Mouse (Mus musculus) forebrain, embryonic 10.5 days (tissue): ENCODE results near the gene Rpap2. TPM values are rescaled to one million over a fixed set of nuclear protein-coding genes. Genes with fewer than 3 reads are reported as not detected.

Experiments
- DNase-seq: peaks from one replicate; pipeline ENCODE4 v3.0.0-alpha.2; 2017; ENCODE audit warnings: low spot score; ENCODE audit errors: extremely low spot score
- H3K27ac ChIP-seq: fragments of 300-500 bp; sonication (generic); 2 replicates; pipeline ENCODE4 v1.5.1; 2016; ENCODE audit warnings: mild to moderate bottlenecking
- H3K27me3 ChIP-seq: fragments of 300-500 bp; sonication (generic); 2 replicates; pipeline ENCODE4 v1.6.1; 2016; ENCODE audit warnings: mild to moderate bottlenecking; ENCODE audit not compliant: poor library complexity, severe bottlenecking
- H3K36me3 ChIP-seq: fragments of 300-500 bp; sonication (generic); replicated peaks from 2 replicates; pipeline ENCODE4 v1.6.1; 2016; ENCODE audit warnings: mild to moderate bottlenecking, moderate library complexity
- H3K4me1 ChIP-seq: fragments of 300-500 bp; sonication (generic); 2 replicates; pipeline ENCODE4 v1.6.1; 2016
- H3K4me3 ChIP-seq: fragments of 300-500 bp; sonication (generic); 2 replicates; pipeline ENCODE4 v1.5.1; 2016; ENCODE audit warnings: mild to moderate bottlenecking, moderate library complexity
- H3K9me3 ChIP-seq: fragments of 300-500 bp; sonication (generic); 2 replicates; pipeline ENCODE4 v1.6.1; 2016; ENCODE audit warnings: mild to moderate bottlenecking, moderate library complexity
- WGBS: fragments of 180-500 bp; shearing (Covaris S2); methylation state at CpG from one replicate; pipeline ENCODE4 v1.1.7; 2016; 5-methylcytosine and 5-hydroxymethylcytosine counted together
- polyA plus RNA-seq: library from polyadenylated mRNA; unstranded; fragments of >200 nt; fragmentation: Nextera tagmentation; extraction: Ambion mirVana; gene quantifications from 2 replicates; pipeline ENCODE4 v1.2.1, GENCODE M21; 2016

The Rpap2 gene
- polyA plus RNA-seq, 1 experiment from 2014 or later = 19.0 TPM

- H3K27ac ChIP-seq = no peak overlapping the region
- no peaks in the 10 kb centered on the region for H3K9me3 ChIP-seq
- H3K27me3 ChIP-seq = peaks cover 6% of the 10 kb centered on the region
- 80% methylated on average over 3 of the region's 3 CpGs for WGBS
- DNase-seq = no peak
- H3K4me3 ChIP-seq = no peak overlapping the region
- H3K36me3 ChIP-seq = no peaks in the 10 kb centered on the region
- H3K4me1 ChIP-seq = no peaks in the 10 kb centered on the region
Observed at GRCm38 (mm10) chr5:107695019-107695418, 97.8 kb downstream of the Rpap2 start.

GRCm38 (mm10) chr5:107698888-107699287 is 101.7 kb downstream of the Rpap2 start:
- no peak for DNase-seq
- 86% methylated on average over 8 of the region's 8 CpGs for WGBS
- Histone ChIP-seq H3K27ac (no peak overlapping the region), H3K9me3 (no peaks in the 10 kb centered on the region), H3K4me3 (no peak overlapping the region), H3K27me3 (no peaks in the 10 kb centered on the region), H3K36me3 (no peaks in the 10 kb centered on the region), H3K4me1 (no peaks in the 10 kb centered on the region)

GRCm38 (mm10) chr5:107700873-107701272 is 103.7 kb downstream of the Rpap2 start:
- Histone ChIP-seq H3K27me3 (no peaks in the 10 kb centered on the region), H3K9me3 (no peaks in the 10 kb centered on the region), H3K4me3 (no peak overlapping the region), H3K27ac (no peak overlapping the region), H3K4me1 (no peaks in the 10 kb centered on the region), H3K36me3 (no peaks in the 10 kb centered on the region)
- no peak for DNase-seq
- WGBS = 93% methylated on average over 10 of the region's 10 CpGs

- 89% methylated on average over 9 of the region's 9 CpGs for WGBS
- no peaks in the 10 kb centered on the region for H3K27me3 ChIP-seq
Observed at GRCm38 (mm10) chr5:107701658-107702057, 104.5 kb downstream of the Rpap2 start.

GRCm38 (mm10) chr5:107703207-107703763 is 106.1 kb downstream of the Rpap2 start:
- H3K27ac ChIP-seq = no peak overlapping the region
- WGBS = 92% methylated on average over 6 of the region's 6 CpGs
- H3K4me3 ChIP-seq = no peak overlapping the region
- no peak for DNase-seq
- H3K9me3 ChIP-seq = no peaks in the 10 kb centered on the region
- no peaks in the 10 kb centered on the region for H3K4me1 ChIP-seq
- H3K27me3 ChIP-seq = no peaks in the 10 kb centered on the region
- no peaks in the 10 kb centered on the region for H3K36me3 ChIP-seq

More at GRCm38 (mm10) chr5:107701658-107702057, 104.5 kb downstream of the Rpap2 start:
- Histone ChIP-seq H3K36me3 (no peaks in the 10 kb centered on the region), H3K27ac (no peak overlapping the region), H3K9me3 (no peaks in the 10 kb centered on the region), H3K4me1 (no peaks in the 10 kb centered on the region), H3K4me3 (no peak overlapping the region)
- no peak for DNase-seq

DNA sequence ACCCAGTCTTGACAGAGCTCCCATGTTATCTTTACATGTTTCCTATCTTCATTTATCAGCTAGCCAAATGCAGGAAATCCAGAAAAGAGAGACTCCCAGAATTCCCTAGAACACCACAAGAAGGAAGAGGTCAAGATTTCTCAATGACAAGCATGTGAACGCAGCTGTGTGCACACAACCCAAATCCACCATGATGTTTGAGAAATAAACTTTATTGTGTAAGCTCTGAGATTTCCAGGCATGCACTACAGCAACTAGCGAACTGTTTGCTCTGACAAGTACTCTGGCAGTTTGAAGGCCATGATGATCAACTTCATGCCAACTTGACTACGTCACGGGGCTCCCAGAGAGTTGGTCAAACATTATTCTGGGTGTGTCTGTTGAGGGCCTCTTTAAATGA is 108.6 kb downstream of the Rpap2 start:
- 91% methylated on average over 4 of the region's 4 CpGs for WGBS
- no peak for DNase-seq
- no peaks in the 10 kb centered on the region for H3K9me3 ChIP-seq
- H3K36me3 ChIP-seq = no peaks in the 10 kb centered on the region
- no peak overlapping the region for H3K4me3 ChIP-seq
- no peaks in the 10 kb centered on the region for H3K27me3 ChIP-seq
- H3K27ac ChIP-seq = no peak overlapping the region
- H3K4me1 ChIP-seq = no peaks in the 10 kb centered on the region

DNA sequence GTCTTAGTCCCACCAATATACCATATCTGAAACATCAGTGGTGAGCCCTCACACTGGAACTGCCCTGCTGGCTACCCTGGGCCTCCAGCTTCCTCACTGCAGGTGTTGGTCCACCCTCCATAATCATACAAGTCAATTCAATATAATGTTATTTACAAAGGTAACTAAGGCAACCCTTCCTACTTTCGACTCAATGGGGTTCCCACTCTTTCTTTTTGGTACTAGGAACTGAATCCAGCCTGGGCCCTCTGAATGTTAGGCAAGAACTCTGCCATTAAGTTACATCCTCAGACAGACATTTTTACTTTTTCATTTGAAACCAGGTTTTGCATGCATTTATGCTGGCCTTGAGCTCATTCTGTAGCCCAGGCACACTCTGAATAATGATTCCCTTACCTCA is 109.1 kb downstream of the Rpap2 start:
- no peak for DNase-seq
- Histone ChIP-seq H3K27ac (no peak overlapping the region), H3K36me3 (no peaks in the 10 kb centered on the region), H3K4me1 (no peaks in the 10 kb centered on the region), H3K9me3 (no peaks in the 10 kb centered on the region), H3K27me3 (no peaks in the 10 kb centered on the region), H3K4me3 (no peak overlapping the region)
- WGBS = 83% methylated on average over 1 of the region's 1 CpGs

DNA sequence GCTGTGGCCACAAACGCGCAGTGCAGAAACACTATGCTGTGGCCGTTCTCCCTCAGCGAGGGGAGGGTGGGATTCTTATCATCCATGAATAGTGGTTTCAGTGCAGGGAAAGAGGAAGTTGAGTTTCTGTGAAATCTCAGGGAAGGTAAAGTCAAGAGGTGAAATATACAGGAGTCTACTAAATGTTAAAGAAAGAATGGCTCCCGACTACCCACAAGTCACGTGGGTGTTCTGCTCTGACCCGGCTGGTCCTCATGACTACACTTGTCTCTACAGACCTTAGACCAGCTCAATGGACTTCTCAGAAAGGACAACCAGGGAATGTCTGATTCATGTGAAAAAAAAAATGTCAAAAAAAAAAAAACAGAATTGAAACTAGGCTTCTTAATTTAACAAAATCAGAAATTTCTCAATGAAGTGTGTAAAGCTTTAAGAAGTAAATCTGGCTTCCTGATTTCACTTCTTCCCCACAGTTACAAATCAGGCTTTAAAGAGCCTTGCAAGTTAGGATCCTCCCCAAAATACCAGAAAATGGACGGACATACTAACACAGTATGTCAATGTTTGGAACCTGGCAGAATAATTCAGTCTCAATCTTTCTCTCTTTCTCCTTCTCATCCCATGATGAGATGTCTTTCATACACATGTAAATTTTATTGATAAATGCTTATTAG is 111.1 kb downstream of the Rpap2 start:
- no peak for DNase-seq
- Histone ChIP-seq H3K4me3 (no peak overlapping the region), H3K27ac (no peak overlapping the region), H3K9me3 (no peaks in the 10 kb centered on the region), H3K27me3 (no peaks in the 10 kb centered on the region), H3K4me1 (no peaks in the 10 kb centered on the region), H3K36me3 (no peaks in the 10 kb centered on the region)
- WGBS = 88% methylated on average over 8 of the region's 8 CpGs

Other genes with a start within 250 kb of the Rpap2 start
- 0.68 and 0.75 TPM in 2 replicates for gene Ephx4, start 194.6 kb upstream of the Rpap2 start, polyA plus RNA-seq
- gene Lpcat2b, start 165.8 kb upstream of the Rpap2 start, polyA plus RNA-seq = not detected in 2 replicates
- gene Btbd8, start 159.4 kb upstream of the Rpap2 start, polyA plus RNA-seq = 4.0 and 4.2 TPM in 2 replicates
- gene Gm42669, start 89.8 kb upstream of the Rpap2 start, polyA plus RNA-seq = 0.31 and 0.41 TPM in 2 replicates
- 0.07 and 0.16 TPM in 2 replicates for gene 1700028K03Rik, start 62.7 kb upstream of the Rpap2 start, polyA plus RNA-seq
- 33.3 and 35.7 TPM in 2 replicates for gene Glmn, start 515 bp downstream of the Rpap2 start, polyA plus RNA-seq
- not detected in 2 replicates for gene Gfi1, start 128.7 kb downstream of the Rpap2 start, polyA plus RNA-seq
- 0.21 and 0.30 TPM in 2 replicates for gene Ube2d2b, start 232.7 kb downstream of the Rpap2 start, polyA plus RNA-seq